Comparison of ENCODE assay signal across 19 mouse cellular contexts in genomic region chr2:104251647-104252046, GRCm38 (mm10).
DNase-seq lines count a peak whose midpoint lies in the region; ATAC-seq lines count a peak whose summit lies in the region.
"Had no signal": no experiment of that assay in that cellular context is flagged by ENCODE, and none has a peak within 500 bp of the region (broad histone marks: within the 10 kb centered on the region; RNA-seq: fewer than 3 reads in every experiment).

No protein-coding gene starts in this region.

- intact Hi-C loops in left cerebral cortex, postnatal 4 days (cut with DNase I) = no loop called here
- intact Hi-C loops in left cerebral cortex, postnatal 10 days (cut with DNase I) = no loop called here

- peak; percentile 60; the same call in 1 of the 2 replicates for ATAC-seq in forebrain, embryonic 14.5 days
- no peak for ATAC-seq in forebrain, embryonic 12.5 days (ENCODE audit: low FRiP score)
- ATAC-seq in forebrain, embryonic 16.5 days = peak; percentile 70
- no peak for ATAC-seq in activated CD4-positive, CD25-positive, alpha-beta regulatory T cell, adult 4 months

- no peak overlapping the region for H3K27ac ChIP-seq in forebrain, embryonic 14.5 days (ENCODE audit: low read depth, low read length)
- H3K27ac ChIP-seq in forebrain, embryonic 12.5 days = no peak overlapping the region
- H3K27ac ChIP-seq in forebrain, embryonic 16.5 days (ENCODE audit: low read length) = peak overlapping the region; percentile 33
- H3K27ac ChIP-seq: embryonic facial prominence, embryonic 15.5 days; heart, embryonic 10.5 days; macrophage; stomach, embryonic 15.5 days had no signal

- no peak overlapping the region for H3K9ac ChIP-seq in forebrain, embryonic 14.5 days (ENCODE audit: low read length)
- H3K9ac ChIP-seq in forebrain, embryonic 12.5 days = no peak overlapping the region
- H3K9ac ChIP-seq in forebrain, embryonic 16.5 days (replicated peaks; ENCODE audit: low read depth, low read length) = no peak overlapping the region
- H3K9ac ChIP-seq: embryonic facial prominence, embryonic 15.5 days; stomach, embryonic 15.5 days had no signal

- no peaks in the 10 kb centered on the region for H3K27me3 ChIP-seq in forebrain, embryonic 14.5 days (replicated peaks; ENCODE audit: control insufficient read depth, insufficient read depth, low read length)
- no peaks in the 10 kb centered on the region; the same call in 1 of the 2 replicates for H3K27me3 ChIP-seq in forebrain, embryonic 12.5 days
- H3K27me3 ChIP-seq in forebrain, embryonic 16.5 days (replicated peaks; ENCODE audit: control insufficient read depth, insufficient read depth, low read length) = no peaks in the 10 kb centered on the region
- H3K27me3 ChIP-seq: CH12.LX; embryonic facial prominence, embryonic 15.5 days; stomach, embryonic 15.5 days had no signal

- H3K9me3 ChIP-seq in forebrain, embryonic 14.5 days (replicated peaks; ENCODE audit: control insufficient read depth, low read length) = no peaks in the 10 kb centered on the region
- H3K9me3 ChIP-seq in forebrain, embryonic 12.5 days = no peaks in the 10 kb centered on the region
- no peaks in the 10 kb centered on the region for H3K9me3 ChIP-seq in forebrain, embryonic 16.5 days (ENCODE audit: control insufficient read depth, low read length)
- H3K9me3 ChIP-seq: embryonic facial prominence, embryonic 15.5 days; heart, embryonic 10.5 days; stomach, embryonic 15.5 days had no signal

- 22% methylated on average over 4 of the region's 4 CpGs for WGBS in forebrain, embryonic 14.5 days
- WGBS in forebrain, embryonic 12.5 days = 59% methylated on average over 4 of the region's 4 CpGs
- 19% methylated on average over 4 of the region's 4 CpGs for WGBS in forebrain, embryonic 16.5 days

- no peaks in the 10 kb centered on the region for H3K36me3 ChIP-seq in forebrain, embryonic 14.5 days (ENCODE audit: control insufficient read depth, insufficient read depth, low read length)
- 0 out of 2 replicates have a peak, but pooled peaks cover 3% of the 10 kb centered on the region for H3K36me3 ChIP-seq in forebrain, embryonic 12.5 days (replicated peaks)
- H3K36me3 ChIP-seq in forebrain, embryonic 16.5 days (ENCODE audit: control insufficient read depth, insufficient read depth) = peaks cover 2% of the 10 kb centered on the region; the same call in 1 of the 2 replicates
- H3K36me3 ChIP-seq: embryonic facial prominence, embryonic 15.5 days; heart, embryonic 10.5 days; stomach, embryonic 15.5 days had no signal

- H3K4me1 ChIP-seq in forebrain, embryonic 14.5 days (ENCODE audit: control insufficient read depth, insufficient read depth, low read length) = peaks cover 9% of the 10 kb centered on the region
- 0 out of 2 replicates have a peak, but pooled peaks cover 9% of the 10 kb centered on the region for H3K4me1 ChIP-seq in forebrain, embryonic 12.5 days
- H3K4me1 ChIP-seq in forebrain, embryonic 16.5 days (replicated peaks; ENCODE audit: control insufficient read depth, insufficient read depth, low read length) = peaks cover 11% of the 10 kb centered on the region
- H3K4me1 ChIP-seq: embryonic facial prominence, embryonic 15.5 days; stomach, embryonic 15.5 days had no signal

- peak; percentile 77 for DNase-seq in forebrain, embryonic 14.5 days (ENCODE audit: low spot score)
- peak; percentile 39 for DNase-seq in left cerebral cortex, postnatal 4 days
- DNase-seq in left cerebral cortex, postnatal 10 days (ENCODE audit: extremely low spot score in 1 of 2, low spot score in 2 of 2) = no peak
- peak; percentile 46 for DNase-seq in Muller cell, postnatal 12 days (ENCODE audit: inconsistent ontology term)
- no peak for DNase-seq in yolk sac, embryonic 10.5 days (ENCODE audit: low spot score)
- DNase-seq: cerebellum, adult 9-11 months; gastrocnemius, postnatal 36 days; kidney, adult 11 months; liver; right cerebral cortex, postnatal 25 days had no signal

- no peak overlapping the region for H3K4me3 ChIP-seq in forebrain, embryonic 14.5 days (ENCODE audit: low read depth, low read length)
- no peak overlapping the region for H3K4me3 ChIP-seq in forebrain, embryonic 12.5 days (replicated peaks)
- H3K4me3 ChIP-seq in forebrain, embryonic 16.5 days (replicated peaks; ENCODE audit: low read length) = no peak overlapping the region
- H3K4me3 ChIP-seq: embryonic facial prominence, embryonic 15.5 days; heart, embryonic 10.5 days; stomach, embryonic 15.5 days had no signal

- H3K4me2 ChIP-seq in forebrain, embryonic 14.5 days (ENCODE audit: low read length) = no peak overlapping the region
- H3K4me2 ChIP-seq in forebrain, embryonic 12.5 days = no peak overlapping the region
- H3K4me2 ChIP-seq in forebrain, embryonic 16.5 days (ENCODE audit: low read length) = no peak overlapping the region
- H3K4me2 ChIP-seq: embryonic facial prominence, embryonic 15.5 days; midbrain, embryonic 11.5 days; stomach, embryonic 15.5 days had no signal

Comparison
In these comparisons a context has a peak if more than half of its experiments do, and no peak if none do; other contexts are left out.
1. ATAC-seq: peak in forebrain, embryonic 14.5 days (single experiment) and forebrain, embryonic 16.5 days (single experiment); none in forebrain, embryonic 12.5 days (single experiment) and activated CD4-positive, CD25-positive, alpha-beta regulatory T cell, adult 4 months (single experiment).
2. DNase-seq: peak in forebrain, embryonic 14.5 days (single experiment), left cerebral cortex, postnatal 4 days (single experiment) and Muller cell, postnatal 12 days (single experiment); none in left cerebral cortex, postnatal 10 days (0 of 2) and yolk sac, embryonic 10.5 days (single experiment).